In the genomic region with DNA sequence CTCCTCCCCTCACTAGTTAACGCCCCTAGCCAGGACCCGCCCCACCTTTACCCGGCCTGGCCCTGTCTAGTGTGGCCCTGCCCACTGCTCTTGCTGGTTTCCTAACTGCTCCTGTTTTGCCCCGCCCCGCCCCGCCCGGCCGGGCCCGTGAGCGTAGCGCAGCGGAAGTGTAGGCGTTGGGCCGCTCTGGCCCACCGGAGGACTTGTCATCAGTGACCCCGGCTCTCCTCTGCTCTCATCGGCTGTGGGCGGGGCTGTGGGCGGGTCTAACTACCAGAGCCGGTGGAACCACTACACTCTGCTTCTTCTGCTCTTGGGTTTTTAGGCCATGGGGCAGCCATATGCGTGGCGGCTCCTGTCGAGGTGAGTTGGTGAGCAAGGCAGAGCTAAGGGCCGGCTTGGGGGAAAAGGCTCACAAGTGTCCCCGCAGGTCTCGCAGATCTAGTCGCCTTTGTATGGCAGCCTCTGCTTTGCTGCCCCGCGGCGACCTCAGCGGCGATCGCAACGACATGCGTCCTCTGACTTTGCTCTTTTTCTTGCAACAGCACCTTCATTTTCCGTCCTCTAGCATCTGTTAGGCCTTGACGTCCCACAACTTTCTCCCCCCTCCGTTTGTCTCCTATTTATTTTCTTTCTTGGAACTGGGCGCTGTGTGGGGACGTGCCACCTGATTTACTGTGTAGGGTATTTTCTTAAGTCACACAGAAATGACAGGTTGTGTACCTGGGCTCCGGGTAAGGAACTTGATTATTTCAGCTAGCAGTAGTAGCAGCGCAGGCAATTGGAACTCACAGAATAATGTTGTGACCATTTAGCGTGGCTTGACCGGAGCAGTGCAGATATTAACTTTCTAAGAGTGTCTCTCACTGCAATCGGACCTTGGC, we compare ENCODE assay signal across 1 mouse cellular context.
TF ChIP-seq lines count a peak whose summit lies in the region.

Gene Hibch, plus strand, starts transcription at position 148 of the 884 bp plus-strand sequence.

TF ChIP-seq in MEL, 35 proteins besides CTCF, POLR2A, EP300 and RAD21 (continued from another document):
- TF ChIP-seq NRF1 (IDR thresholded peaks at IDR 0.05; ENCODE audit: insufficient read depth, low read depth, low read length, poor library complexity, severe bottlenecking) (0 out of 2 replicates have a peak, but pooled peaks have one; percentile 1), MAFK (IDR thresholded peaks at IDR 0.05; ENCODE audit: borderline replicate concordance, low read depth, low read length) (no peak), UBTF (IDR thresholded peaks at IDR 0.05; ENCODE audit: borderline replicate concordance, insufficient read depth, low read depth, low read length) (no peak), TCF12 (IDR thresholded peaks at IDR 0.05; ENCODE audit: low read depth, low read length) (no peak; the same call in none of the 2 replicates), HCFC1 (IDR thresholded peaks at IDR 0.05; ENCODE audit: low read depth, low read length) (peak; percentile 89), ZNF384 (IDR thresholded peaks at IDR 0.05; ENCODE audit: low read depth, low read length) (0 out of 2 replicates have a peak, but pooled peaks have one; percentile 25), GATA1 (IDR thresholded peaks at IDR 0.05; ENCODE audit: low read depth, low read length) (no peak), ETS1 (IDR thresholded peaks at IDR 0.05; ENCODE audit: low read depth, low read length) (peak; percentile 52; the same call in 1 of the 2 replicates), MAZ (IDR thresholded peaks at IDR 0.05; ENCODE audit: low read depth, low read length) (peak; percentile 97), MAX (IDR thresholded peaks at IDR 0.05; ENCODE audit: low read length) (peak; percentile 58; the same call in 1 of the 2 replicates), RCOR1 (IDR thresholded peaks at IDR 0.05; ENCODE audit: low read depth, low read length) (0 out of 2 replicates have a peak, but pooled peaks have one; percentile 10), TBP (IDR thresholded peaks at IDR 0.05; ENCODE audit: low read depth, low read length) (peak; percentile 86), CHD2 (IDR thresholded peaks at IDR 0.05; ENCODE audit: low read length) (no peak)
